Mouse (Mus musculus) frontal cortex, postnatal 36 days (tissue): ENCODE results near the gene Ctcfl.
"Not testable (repeated sequence)": the region's sequence is repeated elsewhere in the genome, so short reads cannot be mapped to it uniquely, and the experiment has no call there.

Experiments
- DNase-seq, 2 experiments: peaks; one replicate each; pipeline ENCODE4 v3.0.0; 2022; ENCODE audit warnings: low spot score in 2 of 2

The Ctcfl gene

GRCm38 (mm10) chr2:173143611-173144010 is 24.3 kb upstream of the Ctcfl start:
- peak in 1 of 2 experiments; percentile 7 for DNase-seq

GRCm38 (mm10) chr2:173138323-173139239 is 19.3 kb upstream of the Ctcfl start:
- peak; percentile 9 to 13 for DNase-seq

GRCm38 (mm10) chr2:173134695-173135094 is 15.4 kb upstream of the Ctcfl start:
- no peak for DNase-seq

GRCm38 (mm10) chr2:173132794-173133300 is 13.5 kb upstream of the Ctcfl start:
- DNase-seq = no peak

GRCm38 (mm10) chr2:173132262-173132661 is 12.9 kb upstream of the Ctcfl start:
- DNase-seq = no peak

GRCm38 (mm10) chr2:173129111-173129510 is 9.8 kb upstream of the Ctcfl start:
- DNase-seq = no peak

GRCm38 (mm10) chr2:173126386-173126785 is 7.1 kb upstream of the Ctcfl start:
- DNase-seq = no peak

GRCm38 (mm10) chr2:173124022-173124735 is 4.9 kb upstream of the Ctcfl start:
- no peak for DNase-seq

GRCm38 (mm10) chr2:173120117-173120516 is 792 bp upstream of the Ctcfl start:
- DNase-seq = not testable (repeated sequence)

GRCm38 (mm10) chr2:173113796-173114195 is 5.5 kb downstream of the Ctcfl start:
- not testable (repeated sequence) for DNase-seq

- no peak for DNase-seq
Observed at GRCm38 (mm10) chr2:173110571-173110970, 8.8 kb downstream of the Ctcfl start.

GRCm38 (mm10) chr2:173109510-173109909 is 9.8 kb downstream of the Ctcfl start:
- no peak for DNase-seq

- DNase-seq = no peak
Observed at GRCm38 (mm10) chr2:173108509-173109190, 10.7 kb downstream of the Ctcfl start.

GRCm38 (mm10) chr2:173106889-173107785 is 12.2 kb downstream of the Ctcfl start:
- DNase-seq = peak; percentile 61 to 79

- DNase-seq = no peak
Observed at GRCm38 (mm10) chr2:173106409-173106808, 12.9 kb downstream of the Ctcfl start.

- DNase-seq = not testable (repeated sequence)
Observed at GRCm38 (mm10) chr2:173097337-173097736, 22.0 kb downstream of the Ctcfl start.

- DNase-seq = peak; percentile 85 to 92
Observed at GRCm38 (mm10) chr2:173089437-173089836, 29.9 kb downstream of the Ctcfl start.

- DNase-seq = no peak
Observed at GRCm38 (mm10) chr2:173087405-173087804, 31.9 kb downstream of the Ctcfl start.

- DNase-seq = no peak
Observed at GRCm38 (mm10) chr2:173085763-173086162, 33.6 kb downstream of the Ctcfl start.

- no peak for DNase-seq
Observed at GRCm38 (mm10) chr2:173084871-173085270, 34.5 kb downstream of the Ctcfl start.
